Mouse (Mus musculus): ENCODE measurements around the gene Mthfr. TPM values are rescaled to one million over a fixed set of nuclear protein-coding genes. Genes with fewer than 3 reads are reported as not detected.

Mthfr gene
- polyA plus RNA-seq, 1 experiment: 19.7 TPM

DNA sequence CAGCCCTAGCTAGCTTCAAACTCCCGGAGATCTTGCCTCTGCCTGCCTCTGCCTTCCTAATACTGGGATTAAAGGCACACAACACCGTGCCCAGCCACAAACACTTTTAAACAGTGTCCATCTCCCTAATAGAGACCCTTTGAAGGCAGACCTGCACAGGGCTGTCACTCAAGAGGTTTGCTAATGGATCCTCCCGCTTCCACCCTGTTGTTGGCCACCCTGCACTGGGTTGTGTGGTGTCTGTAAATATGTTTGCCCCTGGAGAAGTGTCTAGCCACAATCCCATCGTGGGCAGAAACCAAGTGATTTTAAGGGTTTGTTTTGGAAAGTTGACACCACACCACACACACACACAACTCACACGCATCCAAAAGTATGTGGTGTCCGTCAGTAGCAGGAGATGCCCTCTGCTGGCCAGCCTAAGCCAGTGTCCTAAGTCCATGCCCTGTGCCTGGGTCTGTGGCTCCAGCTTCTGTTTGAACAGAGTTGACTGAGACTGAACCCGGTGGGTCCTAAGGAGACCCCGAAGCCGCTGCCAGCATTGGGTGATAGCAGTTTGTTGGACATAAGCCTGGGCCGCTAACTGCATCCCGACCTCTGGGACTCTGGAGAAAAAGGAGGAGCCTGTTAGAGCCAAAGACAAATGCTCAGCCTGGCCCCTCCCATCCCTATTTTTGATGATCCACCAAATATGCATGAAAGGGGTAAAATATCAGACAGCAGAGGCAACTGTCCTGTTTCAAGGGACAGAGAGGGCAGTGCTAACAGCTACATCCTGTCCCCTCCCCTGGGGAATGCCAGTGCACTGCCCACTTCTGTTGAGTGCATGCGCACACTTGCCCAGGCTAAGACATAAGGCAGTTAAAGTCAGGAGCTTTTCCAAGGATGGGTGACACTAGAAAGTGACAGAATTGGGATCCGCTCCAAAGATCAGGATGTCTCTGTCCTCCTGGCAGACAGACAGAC, 21.5 kb downstream of the Mthfr start:
- Histone ChIP-seq H3K36me3 (ENCODE audit: control insufficient read depth, insufficient read depth, low read length) (peaks cover 8% of the 10 kb centered on the region), H3K4me1 (ENCODE audit: control insufficient read depth, insufficient read depth, insufficient read length) (no peaks in the 10 kb centered on the region), H3K4me3 (ENCODE audit: extremely low read depth, insufficient read depth, insufficient read length) (no peak overlapping the region), H3K27me3 (ENCODE audit: control insufficient read depth, insufficient read depth, low read length) (no peaks in the 10 kb centered on the region), H3K27ac (ENCODE audit: insufficient read depth, low read length) (no peak overlapping the region)
- WGBS: 53% methylated on average over 13 of the region's 13 CpGs
- TF ChIP-seq POLR2A (IDR thresholded peaks at IDR 0.05; ENCODE audit: low read depth, low read length) (no peak), CTCF (IDR thresholded peaks at IDR 0.05; ENCODE audit: extremely low read depth, insufficient read depth, insufficient read length, insufficient replicate concordance) (peak; percentile 47; the same call in 1 of the 2 replicates)
- no peak for DNase-seq (ENCODE audit: low read depth in 1 of 2, low spot score in 2 of 2)

- H3K4me3 ChIP-seq (ENCODE audit: extremely low read depth, insufficient read depth, insufficient read length): no peak overlapping the region
- TF ChIP-seq CTCF (IDR thresholded peaks at IDR 0.05; ENCODE audit: extremely low read depth, insufficient read depth, insufficient read length, insufficient replicate concordance) (no peak), POLR2A (IDR thresholded peaks at IDR 0.05; ENCODE audit: low read depth, low read length) (no peak)
- 94% methylated on average over 9 of the region's 9 CpGs for WGBS
- no peak for DNase-seq (ENCODE audit: low read depth in 1 of 2, low spot score in 2 of 2)
- H3K36me3 ChIP-seq (ENCODE audit: control insufficient read depth, insufficient read depth, low read length): 0 out of 2 replicates have a peak, but pooled peaks cover 1% of the 10 kb centered on the region
- H3K27me3 ChIP-seq (ENCODE audit: control insufficient read depth, insufficient read depth, low read length): no peaks in the 10 kb centered on the region
- no peak overlapping the region for H3K27ac ChIP-seq (ENCODE audit: insufficient read depth, low read length)
- no peaks in the 10 kb centered on the region; the same call in 1 of the 2 replicates for H3K4me1 ChIP-seq (ENCODE audit: control insufficient read depth, insufficient read depth, insufficient read length)
Measured at GRCm38 (mm10) chr4:148061086-148061480, 22.2 kb downstream of the Mthfr start.

GRCm38 (mm10) chr4:148065702-148066400, 27.0 kb downstream of the Mthfr start:
- TF ChIP-seq CTCF (IDR thresholded peaks at IDR 0.05; ENCODE audit: extremely low read depth, insufficient read depth, insufficient read length, insufficient replicate concordance) (no peak), POLR2A (IDR thresholded peaks at IDR 0.05; ENCODE audit: low read depth, low read length) (no peak)
- no peaks in the 10 kb centered on the region for H3K36me3 ChIP-seq (ENCODE audit: control insufficient read depth, insufficient read depth, low read length)
- no peak overlapping the region for H3K27ac ChIP-seq (ENCODE audit: insufficient read depth, low read length)
- no peaks in the 10 kb centered on the region for H3K27me3 ChIP-seq (ENCODE audit: control insufficient read depth, insufficient read depth, low read length)
- H3K4me3 ChIP-seq (ENCODE audit: extremely low read depth, insufficient read depth, insufficient read length): no peak overlapping the region
- peaks cover 3% of the 10 kb centered on the region; the same call in 1 of the 2 replicates for H3K4me1 ChIP-seq (ENCODE audit: control insufficient read depth, insufficient read depth, insufficient read length)
- DNase-seq (ENCODE audit: low read depth in 1 of 2, low spot score in 2 of 2): no peak
- 47% methylated on average over 6 of the region's 6 CpGs for WGBS

DNA sequence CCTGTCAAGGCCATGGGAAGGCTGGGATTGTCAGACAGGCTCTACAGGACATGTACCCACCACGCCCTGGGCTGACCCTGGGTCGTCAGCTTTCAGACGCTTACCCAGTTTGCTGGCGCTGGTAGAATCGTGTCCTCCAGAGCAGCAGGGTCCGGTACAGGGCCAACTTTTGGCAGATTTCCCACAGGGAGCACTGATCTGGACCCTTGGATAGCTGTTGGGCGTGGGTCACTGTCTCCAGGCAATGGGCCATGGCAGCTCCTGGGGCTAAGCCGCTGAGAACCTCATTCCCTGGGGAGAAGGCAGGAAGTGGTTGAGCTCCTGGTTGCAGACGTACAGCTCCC, 27.5 kb downstream of the Mthfr start:
- Histone ChIP-seq H3K4me3 (ENCODE audit: extremely low read depth, insufficient read depth, insufficient read length) (no peak overlapping the region), H3K4me1 (ENCODE audit: control insufficient read depth, insufficient read depth, insufficient read length) (peaks cover 3% of the 10 kb centered on the region; the same call in 1 of the 2 replicates), H3K27me3 (ENCODE audit: control insufficient read depth, insufficient read depth, low read length) (no peaks in the 10 kb centered on the region), H3K36me3 (ENCODE audit: control insufficient read depth, insufficient read depth, low read length) (no peaks in the 10 kb centered on the region), H3K27ac (ENCODE audit: insufficient read depth, low read length) (peak overlapping the region; percentile 32; the same call in 1 of the 2 replicates)
- no peak for DNase-seq (ENCODE audit: low read depth in 1 of 2, low spot score in 2 of 2)
- TF ChIP-seq CTCF (IDR thresholded peaks at IDR 0.05; ENCODE audit: extremely low read depth, insufficient read depth, insufficient read length, insufficient replicate concordance) (no peak), POLR2A (IDR thresholded peaks at IDR 0.05; ENCODE audit: low read depth, low read length) (no peak)
- WGBS: 63% methylated on average over 9 of the region's 9 CpGs

GRCm38 (mm10) chr4:148067346-148067745, 28.5 kb downstream of the Mthfr start:
- no peak for TF ChIP-seq CTCF (IDR thresholded peaks at IDR 0.05; ENCODE audit: extremely low read depth, insufficient read depth, insufficient read length, insufficient replicate concordance)
- TF ChIP-seq POLR2A (IDR thresholded peaks at IDR 0.05; ENCODE audit: low read depth, low read length): no peak
- H3K27ac ChIP-seq (ENCODE audit: insufficient read depth, low read length): no peak overlapping the region
- H3K4me3 ChIP-seq (ENCODE audit: extremely low read depth, insufficient read depth, insufficient read length): no peak overlapping the region
- DNase-seq (ENCODE audit: low read depth in 1 of 2, low spot score in 2 of 2): no peak
- no peaks in the 10 kb centered on the region for H3K27me3 ChIP-seq (ENCODE audit: control insufficient read depth, insufficient read depth, low read length)
- no peaks in the 10 kb centered on the region for H3K36me3 ChIP-seq (ENCODE audit: control insufficient read depth, insufficient read depth, low read length)
- peaks cover 3% of the 10 kb centered on the region; the same call in 1 of the 2 replicates for H3K4me1 ChIP-seq (ENCODE audit: control insufficient read depth, insufficient read depth, insufficient read length)
- 85% methylated on average over 8 of the region's 8 CpGs for WGBS

GRCm38 (mm10) chr4:148069602-148070218, 30.8 kb downstream of the Mthfr start:
- TF ChIP-seq CTCF (IDR thresholded peaks at IDR 0.05; ENCODE audit: extremely low read depth, insufficient read depth, insufficient read length, insufficient replicate concordance): no peak
- TF ChIP-seq POLR2A (IDR thresholded peaks at IDR 0.05; ENCODE audit: low read depth, low read length): no peak
- no peaks in the 10 kb centered on the region for H3K36me3 ChIP-seq (ENCODE audit: control insufficient read depth, insufficient read depth, low read length)
- 76% methylated on average over 9 of the region's 9 CpGs for WGBS
- no peak overlapping the region for H3K4me3 ChIP-seq (ENCODE audit: extremely low read depth, insufficient read depth, insufficient read length)
- H3K27me3 ChIP-seq (ENCODE audit: control insufficient read depth, insufficient read depth, low read length): no peaks in the 10 kb centered on the region
- DNase-seq (ENCODE audit: low read depth in 1 of 2, low spot score in 2 of 2): no peak
- no peak overlapping the region for H3K27ac ChIP-seq (ENCODE audit: insufficient read depth, low read length)
- H3K4me1 ChIP-seq (ENCODE audit: control insufficient read depth, insufficient read depth, insufficient read length): peaks cover 3% of the 10 kb centered on the region; the same call in 1 of the 2 replicates
